Mouse (Mus musculus): Measurements from ENCODE around the gene Eya2.

Gene Eya2

DNA sequence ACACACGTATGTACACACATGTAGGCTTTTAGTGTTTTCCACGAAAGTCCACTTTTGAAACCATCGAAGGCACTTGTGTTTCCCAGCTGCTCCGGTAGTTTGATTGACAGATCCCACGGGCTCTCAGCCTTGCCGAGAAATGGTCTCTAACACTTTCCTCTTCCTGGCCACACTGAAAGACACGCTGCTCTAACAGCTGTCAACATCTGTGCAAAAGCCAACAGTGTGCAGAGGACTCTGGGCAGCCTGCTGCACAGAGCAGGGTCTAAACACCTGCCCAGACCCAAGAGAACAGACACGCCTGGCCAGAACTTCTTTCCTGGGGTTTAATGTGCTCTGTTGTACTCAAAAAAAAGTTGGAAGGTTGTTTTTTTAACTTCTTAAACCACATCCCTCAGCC is 124.5 kb downstream of the Eya2 start:
- DNase-seq, result no peak

DNA sequence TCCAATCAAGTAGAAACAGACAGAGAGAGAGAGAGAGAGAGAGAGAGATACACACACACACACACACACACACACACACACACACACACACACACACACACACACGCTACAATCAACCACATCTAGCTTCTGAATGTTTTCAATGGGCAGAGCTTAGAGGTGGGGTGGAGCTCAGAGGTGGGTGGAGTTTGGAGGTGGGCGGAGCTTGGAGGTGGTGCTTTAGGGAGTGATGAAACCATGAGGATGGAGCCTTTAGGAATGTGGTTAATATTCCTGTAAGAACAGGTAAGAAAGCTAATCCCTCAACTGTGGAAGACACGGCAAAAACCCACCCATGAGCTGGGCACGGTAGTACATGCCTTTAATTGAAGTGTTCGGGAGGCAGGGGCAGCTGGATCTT is 127.1 kb downstream of the Eya2 start:
- no peak for DNase-seq

DNA sequence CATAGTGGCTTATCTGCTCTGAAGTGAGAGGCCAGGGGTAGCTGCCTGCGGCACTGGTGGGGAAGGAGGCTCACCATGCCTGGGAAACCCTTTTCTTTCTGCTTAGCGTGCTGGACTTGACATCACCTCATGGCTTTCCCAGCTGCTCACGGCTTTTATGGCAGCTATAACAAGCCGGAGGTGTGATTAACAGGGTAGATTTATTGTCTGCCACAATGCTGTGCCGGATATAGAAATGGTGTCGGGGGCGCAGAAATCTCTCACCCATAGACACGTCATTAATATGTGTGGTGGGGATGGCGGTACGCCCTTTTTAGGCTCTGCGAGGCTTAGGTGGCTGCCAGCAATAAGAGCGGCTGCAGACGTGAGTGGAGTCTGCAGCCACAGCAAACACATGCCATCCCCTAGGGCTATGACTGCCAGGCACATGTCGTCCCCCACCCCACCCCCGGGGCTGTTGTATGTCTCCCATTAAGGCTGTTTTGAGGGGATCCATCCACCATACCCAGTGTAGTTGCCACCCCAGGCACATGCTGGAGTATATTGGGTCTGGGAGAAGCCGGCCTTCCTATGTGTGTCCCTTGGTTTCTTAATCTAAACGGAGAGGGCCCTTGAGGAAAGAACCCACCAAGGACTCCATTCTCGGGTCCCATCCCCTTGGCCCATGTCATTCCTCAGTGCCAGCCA is 137.9 kb downstream of the Eya2 start:
- no peak for DNase-seq

DNA sequence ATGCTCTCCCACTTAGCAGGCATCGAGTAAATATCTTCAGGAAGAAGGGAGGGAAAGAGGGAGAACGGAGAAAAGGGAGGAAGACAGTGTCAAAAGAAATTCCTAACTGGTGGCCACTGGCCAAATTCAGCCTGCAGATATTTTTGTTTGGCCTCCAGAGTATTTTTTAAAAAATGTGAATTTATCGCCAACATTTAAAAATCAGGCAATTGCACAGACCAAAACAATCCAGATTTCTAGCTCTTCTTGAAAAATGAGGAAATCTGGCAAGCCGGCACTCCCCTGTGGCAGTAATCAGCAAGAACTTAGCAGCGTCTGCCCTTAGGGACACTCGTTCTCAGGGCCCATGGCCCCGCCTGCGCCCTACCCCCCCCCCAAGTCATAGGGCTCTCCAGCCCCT is 138.9 kb downstream of the Eya2 start:
- peak; percentile 50 for DNase-seq

DNA sequence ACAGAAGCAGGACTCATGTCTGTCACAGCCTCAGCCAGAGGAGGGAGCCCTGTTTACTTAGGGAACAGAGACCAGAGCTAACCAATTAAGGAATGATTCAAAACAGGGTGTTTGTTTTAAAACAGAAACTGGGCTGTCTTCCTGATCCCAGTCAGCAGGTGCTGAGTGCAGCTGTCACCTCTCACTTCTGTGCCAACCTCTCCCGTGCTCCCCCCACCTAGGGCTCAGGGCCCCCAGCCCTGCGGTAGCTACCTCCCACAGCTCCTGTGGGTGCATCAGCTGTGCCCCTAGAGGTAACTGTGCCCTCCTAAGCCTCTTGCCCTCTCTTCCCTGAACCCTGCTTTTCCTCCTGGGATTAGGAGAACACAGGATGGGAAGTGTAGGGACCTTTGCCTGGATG is 141.5 kb downstream of the Eya2 start:
- no peak for DNase-seq

DNA sequence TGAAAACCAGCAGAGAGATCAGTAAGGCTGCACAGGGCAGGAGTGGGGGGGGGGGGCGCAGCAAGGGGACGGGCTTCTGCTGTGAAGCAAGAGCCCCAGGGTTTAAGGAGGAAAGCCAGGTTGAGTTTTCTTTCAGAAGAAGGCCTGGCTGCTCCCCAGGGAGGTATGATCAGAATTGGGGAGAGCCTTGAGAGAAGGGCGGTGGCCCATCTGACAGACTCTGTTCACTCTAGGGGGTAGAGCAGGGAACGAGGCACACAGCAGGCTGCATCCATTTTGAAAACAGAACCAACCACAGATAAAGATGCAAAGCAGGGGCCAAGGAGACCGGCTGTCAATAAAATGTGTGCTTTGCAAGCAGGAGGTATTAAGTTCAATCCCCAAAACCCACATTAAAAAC is 145.5 kb downstream of the Eya2 start:
- no peak for DNase-seq

DNA sequence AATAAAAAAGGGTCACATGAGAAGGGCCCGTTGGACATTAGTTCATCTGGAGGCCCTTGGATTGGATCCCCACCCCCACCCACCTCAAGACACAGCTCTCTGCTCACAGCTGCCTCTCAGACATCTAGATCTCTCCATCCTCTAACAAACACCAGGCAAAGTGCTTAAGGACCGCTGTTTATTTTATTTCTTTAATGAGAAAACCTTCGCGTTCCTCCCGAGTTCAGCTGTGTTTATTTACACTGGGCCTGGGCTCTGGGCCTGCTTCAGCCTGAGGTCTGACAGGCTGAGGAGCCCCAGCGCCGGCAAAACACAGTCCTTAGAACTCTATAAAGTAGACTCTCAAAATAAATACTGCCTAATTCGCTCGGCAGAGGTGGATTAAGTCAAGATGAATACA is 146.2 kb downstream of the Eya2 start:
- DNase-seq, result no peak

DNA sequence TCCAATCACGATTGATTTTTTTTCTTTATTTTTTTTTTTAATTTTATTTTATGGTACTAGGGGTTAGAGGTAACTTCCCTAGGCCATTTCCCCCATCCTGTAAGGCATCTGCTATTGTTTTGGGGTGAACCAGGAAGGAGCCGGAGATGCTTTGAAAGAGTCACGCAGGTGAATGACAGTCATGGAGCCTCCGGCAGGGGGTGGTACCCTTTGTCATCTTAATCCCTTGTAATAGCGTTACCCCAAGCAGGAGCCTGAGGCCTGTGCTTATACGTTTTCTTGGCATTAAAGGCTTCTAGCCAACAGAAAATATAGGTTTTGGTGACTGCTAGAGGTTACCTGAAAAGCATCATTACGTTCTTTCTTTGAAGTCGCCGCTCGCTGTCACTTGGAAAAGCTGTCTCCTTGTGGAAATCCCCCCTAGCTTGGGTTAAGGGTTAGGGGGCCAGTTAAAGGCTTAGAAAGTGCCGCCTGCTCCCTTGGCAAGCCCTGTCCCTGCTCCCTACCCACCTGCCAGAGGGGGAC is 146.8 kb downstream of the Eya2 start:
- DNase-seq, result no peak

DNA sequence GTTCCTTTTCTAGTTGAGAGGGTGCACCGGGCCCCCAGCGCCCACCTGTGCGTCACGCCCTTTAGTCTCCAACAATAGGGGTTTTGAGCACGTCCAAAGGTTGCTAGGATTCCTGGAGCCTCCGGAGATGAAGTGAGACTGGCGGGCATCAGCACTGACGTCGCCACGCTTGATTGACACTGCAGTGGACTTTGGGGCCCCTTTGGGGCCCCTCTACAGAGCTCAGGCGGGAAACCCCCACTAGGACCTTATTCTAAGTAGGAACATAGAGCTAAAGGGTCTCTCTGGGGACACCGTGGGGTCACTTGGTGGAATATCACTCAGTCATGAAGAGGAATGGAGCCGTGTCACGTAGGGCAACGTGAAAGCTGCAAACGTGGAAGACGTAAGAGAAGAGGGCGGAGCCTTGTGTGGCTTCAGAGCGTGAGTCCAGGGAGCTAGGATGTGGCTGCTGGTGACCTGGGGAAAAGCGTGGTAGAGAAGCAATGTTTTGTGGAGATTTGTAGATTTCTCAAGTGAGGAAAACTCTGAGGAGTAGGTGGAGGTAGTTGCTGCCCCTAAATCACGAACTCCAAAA is 147.5 kb downstream of the Eya2 start:
- no peak for DNase-seq

DNA sequence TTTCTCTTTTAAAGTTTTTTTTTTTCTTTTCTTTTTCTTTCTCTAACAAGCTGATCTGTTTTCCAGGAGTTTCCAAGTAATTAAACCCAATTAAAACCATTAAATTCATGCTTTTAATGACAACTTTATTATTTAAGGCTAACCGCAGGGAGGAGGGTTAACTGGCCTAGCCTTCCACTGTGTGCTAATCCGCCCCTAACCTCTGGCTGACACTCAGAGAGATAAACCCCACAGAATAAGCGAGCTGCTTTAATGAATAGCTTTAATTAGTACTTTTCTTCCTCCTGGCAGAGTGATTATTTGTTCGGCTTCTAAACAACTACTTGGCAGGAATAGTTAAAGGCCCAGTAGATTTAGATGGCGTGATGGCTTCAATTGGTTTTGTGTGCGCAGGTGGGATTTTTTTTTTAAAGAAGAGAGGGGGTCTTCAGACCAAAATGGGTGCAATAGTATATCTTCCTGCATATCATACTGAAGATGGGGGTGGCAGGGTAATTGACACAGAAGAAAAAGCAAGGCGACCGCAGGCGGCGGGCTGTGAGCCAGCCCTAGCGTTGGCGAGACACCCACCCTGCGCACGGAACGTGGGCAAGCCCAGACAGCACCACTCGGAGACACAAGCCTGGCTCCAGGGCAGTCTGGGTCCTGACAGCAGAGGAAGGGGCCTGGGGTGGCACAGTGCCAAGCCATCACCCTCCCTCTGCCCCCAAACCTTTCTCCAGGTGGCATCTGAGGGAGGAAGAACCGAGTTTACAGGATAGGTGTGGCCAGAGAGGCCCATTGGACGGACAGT is 150.7 kb downstream of the Eya2 start:
- no peak for DNase-seq

DNA sequence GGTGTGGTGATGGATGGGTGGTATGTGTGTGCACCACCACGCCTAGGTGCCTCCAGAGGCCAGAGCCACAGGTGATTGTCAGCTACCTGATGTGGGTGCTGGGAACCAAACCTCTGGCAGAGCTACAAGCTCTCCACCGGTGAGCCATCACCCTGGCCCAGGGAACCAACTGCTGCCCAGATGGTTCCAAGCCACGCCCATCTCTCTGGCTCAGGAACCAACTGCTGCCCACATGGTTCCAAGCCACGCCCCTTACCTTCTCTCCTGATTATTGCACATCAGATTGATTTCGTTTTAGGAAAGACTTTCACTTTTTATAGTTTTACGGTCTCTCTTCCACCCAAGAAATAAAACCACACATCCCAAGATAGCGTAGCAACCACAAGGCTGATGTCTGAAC is 153.1 kb downstream of the Eya2 start:
- no peak for DNase-seq

DNA sequence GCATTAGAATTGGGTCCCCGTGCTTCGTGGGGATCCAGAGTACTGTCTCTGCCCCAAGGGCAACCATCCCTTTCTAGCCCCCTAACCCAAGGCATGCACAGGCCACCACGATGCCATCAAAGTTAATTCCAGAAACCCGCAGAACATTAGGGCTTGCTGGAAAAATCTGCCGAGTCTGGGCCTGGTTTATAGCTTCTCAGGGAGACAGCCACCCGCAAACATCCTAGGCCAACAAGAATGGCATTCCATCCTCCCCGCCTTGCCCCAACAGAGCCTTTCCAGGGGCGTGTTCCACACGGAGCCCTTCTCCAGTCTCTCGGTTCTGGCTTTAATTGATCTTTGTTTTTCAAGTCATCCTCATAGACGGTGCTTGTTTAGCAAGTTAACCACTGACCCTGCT is 153.6 kb downstream of the Eya2 start:
- no peak for DNase-seq

DNA sequence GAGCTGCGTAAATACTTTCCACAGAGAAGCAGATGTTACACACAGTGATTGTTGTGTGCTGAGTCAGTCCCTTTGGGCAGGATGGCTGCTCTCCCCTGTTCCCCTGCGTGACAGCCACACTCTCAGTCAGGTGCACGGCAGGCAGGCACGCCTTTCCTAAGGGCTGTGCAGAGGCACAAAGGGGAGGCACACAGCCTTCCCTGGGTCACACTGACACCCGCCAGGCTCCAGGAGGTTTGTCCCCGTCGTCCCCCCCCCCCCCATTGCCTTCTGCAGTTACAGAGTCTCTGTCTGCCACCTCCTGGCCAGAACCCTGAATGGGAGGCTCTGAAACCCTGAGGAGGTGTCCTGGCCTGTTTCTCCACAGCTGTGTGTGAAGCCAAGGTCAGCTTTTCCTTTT is 156.2 kb downstream of the Eya2 start:
- DNase-seq, result no peak

DNA sequence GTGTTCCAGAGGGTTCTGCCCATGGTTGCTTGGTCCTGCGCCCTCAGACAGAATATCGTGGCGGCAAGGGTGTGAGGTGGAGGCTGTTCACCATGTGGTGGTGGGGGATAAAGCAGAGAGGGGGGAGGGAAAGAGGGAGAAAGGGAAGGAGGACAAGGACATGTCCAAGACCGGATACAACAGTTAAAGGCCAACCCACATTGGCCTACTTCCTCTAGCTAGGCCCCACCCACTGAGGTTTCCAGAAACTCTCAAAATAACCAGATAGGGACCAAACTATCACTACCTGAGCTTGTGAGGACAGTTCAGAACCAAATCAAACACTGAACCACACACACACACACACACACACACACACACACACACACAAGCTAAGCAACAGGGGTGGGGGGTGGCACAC is 157.9 kb downstream of the Eya2 start:
- no peak for DNase-seq

DNA sequence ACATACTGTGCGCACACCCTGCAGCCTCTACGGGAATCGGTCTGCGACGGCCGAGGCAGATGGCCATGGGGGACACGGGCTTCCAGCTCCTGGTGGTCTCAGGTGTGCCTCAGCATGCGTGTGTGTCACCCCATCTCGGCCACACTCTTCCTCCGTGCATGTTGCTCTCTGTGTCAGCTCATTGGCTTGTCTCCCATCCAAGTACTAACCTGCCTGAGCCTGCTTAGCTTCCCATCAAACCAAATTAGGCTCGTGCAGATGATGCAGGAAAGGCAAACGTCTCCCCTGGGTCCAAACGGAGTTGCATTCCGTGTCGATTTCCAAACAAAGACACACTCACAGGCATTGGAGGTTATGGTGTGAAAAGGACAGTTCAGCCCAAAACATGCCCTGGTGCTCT is 163.0 kb downstream of the Eya2 start:
- no peak for DNase-seq

DNA sequence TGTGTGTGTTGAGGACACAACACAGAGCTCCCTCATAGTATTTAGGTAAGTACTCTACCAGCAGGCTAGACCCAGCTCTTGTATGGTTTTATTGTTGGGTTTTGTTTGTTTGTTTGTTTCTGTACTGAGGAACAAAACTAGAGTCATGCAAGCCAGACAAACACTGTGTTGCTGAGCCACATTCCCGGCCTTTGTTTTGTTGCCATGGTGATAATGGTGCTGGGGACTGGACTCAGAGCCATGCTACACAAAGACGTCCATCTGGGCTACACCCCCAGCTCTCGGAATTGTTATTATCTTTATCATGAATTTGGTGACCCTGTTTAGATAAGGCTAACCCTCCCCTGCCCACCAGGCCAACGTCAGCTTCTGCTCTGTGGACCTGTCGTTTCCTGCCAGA is 163.7 kb downstream of the Eya2 start:
- peak; percentile 29 for DNase-seq

DNA sequence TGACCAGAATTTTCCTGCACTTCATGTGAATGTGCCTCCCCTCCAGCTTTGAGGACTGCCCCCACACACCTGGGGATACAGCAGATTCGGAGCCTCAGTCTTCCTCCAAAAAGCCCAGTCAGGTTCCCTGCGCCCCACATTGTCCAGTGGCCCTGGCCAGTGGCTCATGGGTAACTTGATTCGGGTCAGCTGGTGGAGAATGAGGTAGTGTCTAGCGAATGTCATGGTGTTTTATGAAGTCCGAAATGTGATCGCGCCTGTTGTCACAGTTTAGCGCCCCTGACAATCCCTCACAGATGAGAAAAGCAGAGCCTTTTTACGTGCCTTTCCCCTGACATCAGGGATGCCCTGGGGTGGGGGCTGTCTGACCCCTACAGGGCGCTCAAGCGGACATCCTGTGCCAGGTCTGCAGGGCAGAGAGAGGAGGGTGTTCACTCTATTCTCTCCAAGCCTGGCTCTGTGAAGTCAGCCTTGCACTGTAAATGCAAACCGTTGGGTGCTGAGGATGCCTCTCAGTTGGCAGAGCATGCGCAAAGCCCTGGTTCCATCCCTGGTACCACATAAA is 164.7 kb downstream of the Eya2 start:
- no peak for DNase-seq

DNA sequence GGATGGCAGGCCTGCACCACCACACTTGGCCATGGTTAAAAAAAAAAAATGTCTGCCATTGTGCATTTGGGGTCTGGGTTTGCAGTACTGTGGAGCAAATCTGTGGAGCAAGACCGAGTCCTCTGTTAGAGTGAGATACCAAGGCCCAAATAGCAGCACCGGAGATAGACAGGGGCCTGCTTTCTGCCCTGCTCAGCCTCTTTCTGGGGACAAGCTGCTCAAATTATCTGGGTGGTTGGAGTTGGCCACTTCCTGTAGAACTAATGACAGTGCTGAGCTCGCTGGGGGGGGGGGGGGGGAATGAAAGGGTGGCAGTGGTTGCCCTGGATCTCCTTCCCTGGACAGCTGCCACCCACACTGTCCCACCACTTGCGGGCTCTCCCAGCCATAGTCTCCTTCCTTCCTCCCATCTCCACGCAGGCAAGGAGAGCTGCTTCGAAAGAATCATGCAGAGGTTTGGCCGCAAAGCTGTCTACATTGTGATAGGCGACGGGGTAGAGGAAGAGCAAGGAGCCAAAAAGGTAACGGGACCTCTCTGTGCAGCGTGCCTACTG is 174.1 kb downstream of the Eya2 start:
- DNase-seq, result no peak

DNA sequence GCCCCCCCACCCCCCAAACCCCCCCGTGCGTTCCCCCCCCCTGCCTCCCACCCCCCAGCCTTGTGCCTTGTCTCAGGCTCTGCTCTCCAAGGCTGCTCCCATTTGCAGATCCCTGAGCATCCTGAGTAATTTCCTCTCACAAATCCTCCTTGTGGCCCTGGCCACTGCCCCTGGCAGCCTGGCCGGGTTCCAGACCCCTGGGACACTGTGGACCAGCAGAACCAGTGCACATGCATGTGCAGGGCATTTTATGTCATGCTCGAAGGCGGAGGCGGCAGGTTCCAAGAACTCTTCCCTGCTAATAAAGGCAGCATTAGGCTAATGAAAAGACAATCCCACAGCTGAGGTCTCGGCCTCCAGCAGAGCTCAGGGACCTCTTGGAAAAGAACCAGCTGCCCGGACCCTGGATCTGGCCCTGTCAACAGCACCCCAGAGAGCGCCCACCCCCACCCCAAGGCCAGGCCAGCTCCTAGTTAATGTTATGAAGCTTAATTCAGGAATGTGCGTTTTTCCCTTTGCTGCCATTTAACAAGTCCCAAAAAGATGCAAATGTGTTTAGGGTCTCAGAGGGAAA is 174.6 kb downstream of the Eya2 start:
- no peak for DNase-seq

DNA sequence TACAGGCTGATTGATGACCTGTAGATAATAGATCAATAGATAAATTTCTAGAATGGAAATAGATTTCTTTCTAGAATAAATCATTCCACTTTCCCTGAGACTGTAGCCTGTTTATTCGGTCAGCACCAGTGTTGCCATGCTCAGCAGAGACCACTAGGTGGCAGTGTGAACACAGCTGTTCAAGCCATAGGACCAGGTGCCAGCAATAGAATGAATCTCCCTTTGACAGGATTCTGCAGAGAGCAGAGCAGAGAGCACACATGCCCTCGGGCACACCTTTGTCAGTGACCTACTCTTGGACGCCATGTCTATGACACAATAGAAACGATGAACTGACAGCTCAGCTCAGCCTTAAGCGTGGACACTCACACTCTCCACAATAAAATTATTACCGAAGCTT is 184.1 kb downstream of the Eya2 start:
- peak; percentile 81 for DNase-seq

DNA sequence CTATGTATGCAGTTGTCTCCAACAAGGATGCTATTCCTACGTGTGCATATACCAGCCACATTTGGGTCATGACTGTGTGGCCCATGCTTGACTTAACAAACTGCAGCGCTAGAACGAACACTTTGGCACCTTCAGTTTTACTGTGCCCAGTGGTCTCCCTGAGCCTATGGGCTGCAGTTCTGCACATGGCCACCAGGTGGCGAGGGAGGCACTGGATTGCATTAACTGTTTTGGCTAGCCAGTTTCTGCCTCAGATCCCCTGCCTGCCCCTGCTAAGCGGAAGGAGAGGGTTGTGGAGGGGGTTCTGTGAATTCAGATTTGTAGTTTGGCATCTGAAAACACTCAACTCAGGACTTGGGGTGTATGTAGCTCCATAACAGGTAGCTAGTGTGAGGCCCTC is 187.5 kb downstream of the Eya2 start:
- DNase-seq, result peak; percentile 85

DNA sequence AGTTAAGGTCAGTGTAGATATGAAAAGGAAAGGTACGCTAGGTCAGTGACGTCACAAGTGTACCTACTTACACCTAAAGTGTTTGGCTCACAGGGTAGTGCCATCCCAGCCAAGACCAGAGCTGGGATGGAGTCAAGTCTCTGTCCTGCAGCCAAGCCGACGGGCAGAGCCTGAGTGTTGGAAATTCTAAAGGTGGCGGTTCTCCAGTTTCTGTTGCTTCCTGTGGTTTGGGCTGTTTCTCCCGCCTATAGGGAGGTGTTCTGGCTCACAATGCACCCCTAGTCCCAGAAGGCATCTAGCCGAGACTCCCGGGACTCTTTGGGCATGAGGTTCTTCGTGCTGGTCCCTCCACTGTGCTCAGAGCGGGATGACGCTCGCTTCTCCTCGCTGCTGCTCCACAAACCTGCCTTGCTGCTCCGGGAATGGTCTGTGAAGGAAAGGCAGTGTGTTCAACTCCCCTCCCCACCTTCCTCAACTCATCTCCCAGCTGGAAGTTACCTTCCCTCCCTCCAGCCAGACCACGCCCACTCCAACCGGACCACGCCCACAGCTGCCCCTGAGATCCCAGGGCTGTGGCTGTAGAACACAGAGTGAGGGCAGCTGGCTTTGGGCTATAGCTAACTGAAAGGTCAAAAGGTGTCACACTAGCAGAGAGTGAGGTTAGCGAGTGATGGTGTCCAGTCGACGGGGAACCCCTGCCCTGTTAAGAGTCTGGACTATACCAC is 190.6 kb downstream of the Eya2 start:
- DNase-seq, result no peak
